Mouse (Mus musculus) intestine, postnatal 0 days (tissue): Measurements from ENCODE around the gene Gm21762. TPM values are rescaled to one million over a fixed set of nuclear protein-coding genes. Genes with fewer than 3 reads are reported as not detected.
"Not testable (repeated sequence)": the region's sequence is repeated elsewhere in the genome, so short reads cannot be mapped to it uniquely, and the experiment has no call there.

Experiments
- ATAC-seq: fragments of 200-750 bp; cut with Nextera tagmentation; 2 replicates; pipeline ENCODE4 v1.8.0; 2017; ENCODE audit warnings: mild to moderate bottlenecking, moderate TSS enrichment, moderate library complexity
- H3K27ac ChIP-seq: fragments of 300-500 bp; sonication (generic); 2 replicates; pipeline ENCODE4 v1.5.1; 2014; ENCODE audit warnings: mild to moderate bottlenecking, low read depth, low read length, moderate library complexity
- H3K27me3 ChIP-seq: fragments of 300-500 bp; sonication (generic); replicated peaks from 2 replicates; pipeline ENCODE4 v1.6.1; 2014; ENCODE audit warnings: low read length, mixed read lengths; ENCODE audit not compliant: control insufficient read depth, insufficient read depth
- H3K36me3 ChIP-seq: fragments of 300-500 bp; sonication (generic); 2 replicates; pipeline ENCODE4 v1.6.1; 2014; ENCODE audit warnings: mild to moderate bottlenecking, moderate library complexity; ENCODE audit not compliant: control insufficient read depth, insufficient read depth
- H3K4me1 ChIP-seq: fragments of 300-500 bp; sonication (generic); replicated peaks from 2 replicates; pipeline ENCODE4 v1.6.1; 2014; ENCODE audit warnings: antibody characterized with exemption, low read length, mixed read lengths; ENCODE audit not compliant: control insufficient read depth, insufficient read depth
- H3K4me2 ChIP-seq: fragments of 300-500 bp; sonication (generic); replicated peaks from 2 replicates; pipeline ENCODE4 v1.6.1; 2014; ENCODE audit warnings: low read depth, mild to moderate bottlenecking, moderate library complexity
- H3K4me3 ChIP-seq: fragments of 300-500 bp; sonication (generic); 2 replicates; pipeline ENCODE4 v1.5.1; 2014; ENCODE audit warnings: low read depth, low read length
- H3K9ac ChIP-seq: fragments of 300-500 bp; sonication (generic); 2 replicates; pipeline ENCODE4 v1.6.1; 2014; ENCODE audit warnings: mild to moderate bottlenecking, low read depth, low read length
- H3K9me3 ChIP-seq: fragments of 300-500 bp; sonication (generic); 2 replicates; pipeline ENCODE4 v1.6.1; 2016; ENCODE audit warnings: mixed run types; ENCODE audit not compliant: control insufficient read depth
- CTCF ChIP-seq: sonication (generic); IDR thresholded peaks from 2 replicates; pipeline ENCODE4 v1.5.1; 2016; ENCODE audit warnings: low read depth, mild to moderate bottlenecking, control low read depth, antibody characterized with exemption, moderate library complexity
- WGBS: fragments of 180-500 bp; shearing (Covaris S2); extraction: QIAGEN DNeasy Blood & Tissue Kit; methylation state at CpG from one replicate; pipeline ENCODE4 v1.1.7; 2014; 5-methylcytosine and 5-hydroxymethylcytosine counted together
- polyA plus RNA-seq: library from polyadenylated mRNA; unstranded; fragments of >200 nt; fragmentation: Nextera tagmentation; extraction: Ambion mirVana; gene quantifications from 2 replicates; pipeline ENCODE4 v1.2.1, GENCODE M21; 2015

Gm21762 gene
- polyA plus RNA-seq, 1 experiment from 2014 or later = not detected

- H3K4me3 ChIP-seq, H3K27ac ChIP-seq, H3K36me3 ChIP-seq, H3K9ac ChIP-seq, H3K27me3 ChIP-seq, H3K9me3 ChIP-seq, ATAC-seq, H3K4me1 ChIP-seq, H3K4me2 ChIP-seq: not testable (repeated sequence)
- 74% methylated on average over 13 of the region's 25 CpGs for WGBS
- peak; percentile 17; the same call in 1 of the 2 replicates for TF ChIP-seq CTCF
Measured at GRCm38 (mm10) chr13:120232447-120233049, 16.8 kb upstream of the Gm21762 start.

GRCm38 (mm10) chr13:120231798-120232197 is 16.1 kb upstream of the Gm21762 start:
- 93% methylated on average over 16 of the region's 17 CpGs for WGBS

GRCm38 (mm10) chr13:120223012-120223659 is 7.4 kb upstream of the Gm21762 start:
- H3K27me3 ChIP-seq, H3K4me1 ChIP-seq, ATAC-seq, H3K4me2 ChIP-seq, H3K9me3 ChIP-seq, H3K36me3 ChIP-seq, H3K9ac ChIP-seq, H3K27ac ChIP-seq, H3K4me3 ChIP-seq: not testable (repeated sequence)
- 93% methylated on average over 16 of the region's 25 CpGs for WGBS

More at GRCm38 (mm10) chr13:120231798-120232197, 16.1 kb upstream of the Gm21762 start:
- not testable (repeated sequence) for H3K4me3 ChIP-seq, ATAC-seq, H3K9ac ChIP-seq, H3K27me3 ChIP-seq, H3K9me3 ChIP-seq, H3K4me2 ChIP-seq, H3K36me3 ChIP-seq, H3K27ac ChIP-seq, H3K4me1 ChIP-seq

DNA sequence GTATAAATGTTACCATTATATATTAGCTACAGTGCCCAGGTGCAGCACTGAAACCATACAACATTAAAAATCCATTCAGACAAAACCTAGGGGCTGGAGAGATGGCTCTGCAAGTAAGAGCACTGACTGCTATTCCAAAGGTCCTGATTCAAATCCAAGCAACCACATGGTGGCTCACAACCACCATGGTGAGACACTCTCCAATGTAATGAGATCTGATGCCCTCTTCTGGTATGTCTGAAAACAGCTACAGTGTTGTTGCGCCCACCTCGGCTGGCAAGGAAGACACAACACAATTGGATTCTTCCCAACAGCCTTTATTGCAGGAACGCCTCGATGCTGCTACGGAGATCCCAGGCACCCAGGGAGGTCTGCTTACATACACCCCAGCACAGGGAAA is 5.2 kb upstream of the Gm21762 start:
- not testable (repeated sequence) for H3K27me3 ChIP-seq, H3K4me3 ChIP-seq, H3K4me1 ChIP-seq, H3K27ac ChIP-seq, H3K4me2 ChIP-seq, H3K9me3 ChIP-seq, H3K9ac ChIP-seq, ATAC-seq, H3K36me3 ChIP-seq
- WGBS = 85% methylated on average over 5 of the region's 5 CpGs

GRCm38 (mm10) chr13:120196189-120196821 is 19.4 kb downstream of the Gm21762 start:
- not testable (repeated sequence) for H3K27me3 ChIP-seq, H3K4me2 ChIP-seq, H3K4me3 ChIP-seq, H3K36me3 ChIP-seq, H3K9me3 ChIP-seq, ATAC-seq, H3K9ac ChIP-seq, H3K27ac ChIP-seq, H3K4me1 ChIP-seq
- WGBS = 82% methylated on average over 7 of the region's 8 CpGs

DNA sequence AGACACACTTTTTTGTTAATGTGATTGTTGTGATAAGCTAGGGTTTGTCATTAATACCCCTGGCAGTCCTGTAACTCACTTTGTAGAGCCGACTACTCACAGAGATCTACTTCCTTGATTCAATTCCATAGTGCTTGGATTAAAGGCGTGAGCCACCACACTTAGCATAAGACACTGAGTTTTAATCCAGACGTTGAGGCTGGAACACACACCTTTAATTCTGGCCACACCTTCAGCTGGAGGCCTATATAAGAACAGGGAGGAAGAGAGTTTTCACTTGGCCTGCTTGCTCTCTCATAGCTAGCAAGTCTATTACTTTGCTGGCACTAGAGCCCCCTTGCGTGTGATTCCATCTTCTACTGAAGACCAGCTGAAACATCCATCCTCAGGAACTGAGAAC is 43.6 kb downstream of the Gm21762 start, which contains the start of gene Gm21818:
TSS of gene Gm21818 (plus strand) at position 301 of the 400 bp plus-strand sequence.
- not testable (repeated sequence) for H3K9me3 ChIP-seq, ATAC-seq, H3K36me3 ChIP-seq, H3K27ac ChIP-seq, H3K4me3 ChIP-seq, H3K4me1 ChIP-seq, H3K4me2 ChIP-seq, H3K9ac ChIP-seq, H3K27me3 ChIP-seq
- 75% methylated on average over 4 of the region's 4 CpGs for WGBS
